Mouse (Mus musculus) stomach, embryonic 14.5 days (tissue): ENCODE measurements around the gene Filip1l. TPM values are rescaled to one million over a fixed set of nuclear protein-coding genes. Genes with fewer than 3 reads are reported as not detected.
A peak's percentile ranks its signal among the peaks of the same experiment; 100 is the strongest.

ENCODE experiments used
- ATAC-seq: fragments of 200-750 bp; cut with Nextera tagmentation; 2 replicates; pipeline ENCODE4 v1.8.0; 2017; ENCODE audit warnings: low read depth, moderate TSS enrichment; ENCODE audit not compliant: insufficient number of reproducible peaks, insufficient read depth, low FRiP score
- H3K27ac ChIP-seq: fragments of 300-500 bp; sonication (generic); 2 replicates; pipeline ENCODE4 v1.5.1; 2014; ENCODE audit warnings: mild to moderate bottlenecking, low read length, moderate library complexity, mixed read lengths
- H3K27me3 ChIP-seq: fragments of 300-500 bp; sonication (generic); 2 replicates; pipeline ENCODE4 v1.6.1; 2014; ENCODE audit warnings: low read length, control low read depth, mixed read lengths; ENCODE audit not compliant: control insufficient read depth, insufficient read depth
- H3K36me3 ChIP-seq: fragments of 300-500 bp; sonication (generic); 2 replicates; pipeline ENCODE4 v1.6.1; 2014; ENCODE audit warnings: mild to moderate bottlenecking, control low read depth, low read length, moderate library complexity, mixed read lengths; ENCODE audit not compliant: control insufficient read depth, insufficient read depth
- H3K4me1 ChIP-seq: fragments of 300-500 bp; sonication (generic); 2 replicates; pipeline ENCODE4 v1.6.1; 2014; ENCODE audit warnings: low read length, control low read depth, mixed read lengths; ENCODE audit not compliant: control insufficient read depth, insufficient read depth
- H3K4me2 ChIP-seq: fragments of 300-500 bp; sonication (generic); replicated peaks from 2 replicates; pipeline ENCODE4 v1.6.1; 2014; ENCODE audit warnings: low read depth, low read length, control low read depth
- H3K4me3 ChIP-seq: fragments of 300-500 bp; sonication (generic); 2 replicates; pipeline ENCODE4 v1.5.1; 2014; ENCODE audit warnings: low read depth, low read length, control low read depth
- H3K9ac ChIP-seq: fragments of 300-500 bp; sonication (generic); replicated peaks from 2 replicates; pipeline ENCODE4 v1.6.1; 2014; ENCODE audit warnings: low read depth, mild to moderate bottlenecking, control low read depth, low read length, moderate library complexity, mixed read lengths
- H3K9me3 ChIP-seq: fragments of 300-500 bp; sonication (generic); 2 replicates; pipeline ENCODE4 v1.6.1; 2016; ENCODE audit warnings: low read depth, low read length, control low read depth; ENCODE audit not compliant: control insufficient read depth
- whole genome bisulfite sequencing: fragments of 180-500 bp; shearing (Covaris S2); extraction: QIAGEN DNeasy Blood & Tissue Kit; methylation state at CpG from one replicate; pipeline ENCODE4 v1.1.7; 2014; 5-methylcytosine and 5-hydroxymethylcytosine counted together
- polyA plus RNA-seq: library from polyadenylated mRNA; unstranded; fragments of >200 nt; fragmentation: Nextera tagmentation; extraction: Ambion mirVana; gene quantifications from 2 replicates; pipeline ENCODE4 v1.2.1, GENCODE M21; 2014

Filip1l gene
- polyA plus RNA-seq, 1 experiment from 2014 or later = 54.7 TPM

GRCm38 (mm10) chr16:57426680-57427079, 73.8 kb downstream of the Filip1l start:
- Histone ChIP-seq H3K9me3 (no peaks in the 10 kb centered on the region), H3K9ac (no peak overlapping the region), H3K4me2 (no peak overlapping the region), H3K36me3 (no peaks in the 10 kb centered on the region), H3K4me3 (no peak overlapping the region), H3K4me1 (peaks cover 36% of the 10 kb centered on the region), H3K27ac (no peak overlapping the region), H3K27me3 (no peaks in the 10 kb centered on the region)
- no peak for ATAC-seq
- WGBS = 33% methylated on average over 10 of the region's 10 CpGs

- Histone ChIP-seq H3K27me3 (no peaks in the 10 kb centered on the region), H3K27ac (peak overlapping the region; percentile 44; the same call in 1 of the 2 replicates)
- no peak for ATAC-seq
Measured at GRCm38 (mm10) chr16:57427516-57428285, 74.8 kb downstream of the Filip1l start.

GRCm38 (mm10) chr16:57428977-57429376, 76.1 kb downstream of the Filip1l start:
- Histone ChIP-seq H3K4me2 (no peak overlapping the region), H3K4me3 (no peak overlapping the region), H3K36me3 (no peaks in the 10 kb centered on the region), H3K27me3 (no peaks in the 10 kb centered on the region), H3K9ac (no peak overlapping the region), H3K9me3 (no peaks in the 10 kb centered on the region), H3K27ac (no peak overlapping the region), H3K4me1 (peaks cover 25% of the 10 kb centered on the region)
- no peak for ATAC-seq
- WGBS = 58% methylated on average over 5 of the region's 5 CpGs

More at GRCm38 (mm10) chr16:57427516-57428285, 74.8 kb downstream of the Filip1l start:
- Histone ChIP-seq H3K36me3 (no peaks in the 10 kb centered on the region), H3K4me2 (no peak overlapping the region), H3K4me1 (peaks cover 31% of the 10 kb centered on the region), H3K4me3 (no peak overlapping the region), H3K9ac (no peak overlapping the region), H3K9me3 (no peaks in the 10 kb centered on the region)
- 61% methylated on average over 7 of the region's 7 CpGs for WGBS

GRCm38 (mm10) chr16:57431294-57431693, 78.4 kb downstream of the Filip1l start:
- H3K9ac ChIP-seq = no peak overlapping the region
- no peak overlapping the region for H3K4me3 ChIP-seq
- H3K36me3 ChIP-seq = no peaks in the 10 kb centered on the region
- H3K27ac ChIP-seq = no peak overlapping the region
- H3K4me2 ChIP-seq = no peak overlapping the region
- no peak for ATAC-seq
- WGBS = 85% methylated on average over 3 of the region's 3 CpGs
- no peaks in the 10 kb centered on the region for H3K27me3 ChIP-seq
- H3K4me1 ChIP-seq = peaks cover 22% of the 10 kb centered on the region
- H3K9me3 ChIP-seq = no peaks in the 10 kb centered on the region

GRCm38 (mm10) chr16:57433173-57433572, 80.3 kb downstream of the Filip1l start:
- ATAC-seq = no peak
- Histone ChIP-seq H3K27ac (no peak overlapping the region), H3K4me2 (no peak overlapping the region), H3K36me3 (no peaks in the 10 kb centered on the region), H3K4me3 (no peak overlapping the region), H3K9ac (no peak overlapping the region), H3K9me3 (no peaks in the 10 kb centered on the region), H3K27me3 (no peaks in the 10 kb centered on the region), H3K4me1 (0 out of 2 replicates have a peak, but pooled peaks cover 6% of the 10 kb centered on the region)
- 56% methylated on average over 4 of the region's 4 CpGs for WGBS

- ATAC-seq = no peak
- no peak overlapping the region for H3K4me2 ChIP-seq
- 0 out of 2 replicates have a peak, but pooled peaks cover 10% of the 10 kb centered on the region for H3K4me1 ChIP-seq
- no peaks in the 10 kb centered on the region for H3K27me3 ChIP-seq
- H3K27ac ChIP-seq = no peak overlapping the region
- H3K9me3 ChIP-seq = no peaks in the 10 kb centered on the region
- H3K9ac ChIP-seq = no peak overlapping the region
- no peak overlapping the region for H3K4me3 ChIP-seq
- no peaks in the 10 kb centered on the region for H3K36me3 ChIP-seq
- WGBS = 68% methylated on average over 6 of the region's 6 CpGs
Measured at GRCm38 (mm10) chr16:57433671-57434070, 80.8 kb downstream of the Filip1l start.

GRCm38 (mm10) chr16:57434640-57435039, 81.7 kb downstream of the Filip1l start:
- no peaks in the 10 kb centered on the region for H3K36me3 ChIP-seq
- no peak overlapping the region for H3K4me2 ChIP-seq
- no peak for ATAC-seq
- WGBS = 80% methylated on average over 3 of the region's 3 CpGs
- no peak overlapping the region for H3K27ac ChIP-seq
- H3K27me3 ChIP-seq = no peaks in the 10 kb centered on the region
- H3K4me1 ChIP-seq = peaks cover 8% of the 10 kb centered on the region
- no peak overlapping the region for H3K4me3 ChIP-seq
- H3K9ac ChIP-seq = no peak overlapping the region
- H3K9me3 ChIP-seq = no peaks in the 10 kb centered on the region

GRCm38 (mm10) chr16:57437523-57438287, 84.8 kb downstream of the Filip1l start:
- Histone ChIP-seq H3K27me3 (no peaks in the 10 kb centered on the region), H3K9me3 (no peaks in the 10 kb centered on the region), H3K4me2 (no peak overlapping the region), H3K4me1 (peaks cover 8% of the 10 kb centered on the region), H3K9ac (no peak overlapping the region), H3K27ac (peak overlapping the region; percentile 61), H3K36me3 (no peaks in the 10 kb centered on the region), H3K4me3 (no peak overlapping the region)
- no peak for ATAC-seq
- WGBS = 57% methylated on average over 11 of the region's 11 CpGs
